Mouse (Mus musculus): Measurements from ENCODE around the gene Slc22a15.

- no peak for TF ChIP-seq MAFK (IDR thresholded peaks at IDR 0.05; ENCODE audit: insufficient read depth, low read depth, low read length)
- TF ChIP-seq HCFC1 (IDR thresholded peaks at IDR 0.05; ENCODE audit: borderline replicate concordance, insufficient read depth, low read length): no peak
- TF ChIP-seq ZNF384 (IDR thresholded peaks at IDR 0.05; ENCODE audit: low read depth, low read length): no peak
- no peak for TF ChIP-seq CHD2 (IDR thresholded peaks at IDR 0.05; ENCODE audit: low read depth, low read length)
These were observed 42.5 kb downstream of the Slc22a15 start for GRCm38 (mm10) chr3:101881721-101882120.
